Mouse (Mus musculus): ENCODE data around the gene Golga2. TPM values are rescaled to one million over a fixed set of nuclear protein-coding genes. Genes with fewer than 3 reads are reported as not detected.

Golga2 gene
- polyA plus RNA-seq, 1 experiment from 2014 or later: 21.5 TPM

DNA sequence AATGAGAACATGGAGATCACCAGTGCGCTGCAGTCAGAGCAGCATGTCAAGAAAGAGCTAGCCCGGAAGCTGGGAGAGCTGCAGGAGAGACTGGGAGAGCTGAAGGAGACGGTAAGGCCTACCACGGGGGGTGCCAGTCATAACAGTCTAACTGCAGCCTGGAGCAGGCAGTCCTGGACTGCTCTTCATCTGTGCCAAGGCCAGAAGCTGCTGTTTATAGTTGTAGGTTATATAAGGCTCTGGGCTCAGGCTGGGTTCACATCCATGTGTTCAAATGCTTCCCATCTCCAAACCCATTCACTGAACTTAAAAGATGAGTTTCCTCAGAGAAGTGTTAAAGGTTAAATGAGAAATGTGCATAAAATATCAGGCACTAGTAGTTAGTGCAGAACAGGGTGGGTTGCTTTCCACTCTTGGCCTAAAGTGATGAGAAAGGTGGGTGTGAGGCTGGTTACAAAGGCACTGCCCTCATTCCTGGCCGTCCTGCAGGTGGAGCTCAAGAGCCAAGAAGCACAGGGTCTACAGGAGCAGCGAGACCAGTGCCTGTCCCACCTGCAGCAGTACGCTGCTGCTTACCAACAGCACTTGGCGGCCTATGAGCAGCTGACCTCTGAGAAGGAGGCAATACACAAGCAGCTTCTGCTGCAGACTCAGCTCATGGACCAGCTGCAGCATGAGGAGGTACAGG lies 17.1 kb downstream of the Golga2 start:
- no peak overlapping the region for H3K4me3 ChIP-seq (ENCODE audit: low read length)
- H3K9ac ChIP-seq (ENCODE audit: low read depth, low read length): no peak overlapping the region
- H3K4me2 ChIP-seq (ENCODE audit: low read depth, low read length): no peak overlapping the region
- WGBS: 53% methylated on average over 8 of the region's 8 CpGs
- no peaks in the 10 kb centered on the region for H3K4me1 ChIP-seq (ENCODE audit: control insufficient read depth, insufficient read depth, low read length)
- ATAC-seq: peak; percentile 48; the same call in 1 of the 2 replicates
- no peaks in the 10 kb centered on the region for H3K27me3 ChIP-seq (replicated peaks; ENCODE audit: control insufficient read depth, insufficient read depth, low read length)
- H3K27ac ChIP-seq (ENCODE audit: low read length): no peak overlapping the region
- peaks cover 24% of the 10 kb centered on the region for H3K36me3 ChIP-seq (ENCODE audit: control insufficient read depth, insufficient read depth, low read length)
- no peaks in the 10 kb centered on the region for H3K9me3 ChIP-seq (ENCODE audit: control insufficient read depth, low read length)

DNA sequence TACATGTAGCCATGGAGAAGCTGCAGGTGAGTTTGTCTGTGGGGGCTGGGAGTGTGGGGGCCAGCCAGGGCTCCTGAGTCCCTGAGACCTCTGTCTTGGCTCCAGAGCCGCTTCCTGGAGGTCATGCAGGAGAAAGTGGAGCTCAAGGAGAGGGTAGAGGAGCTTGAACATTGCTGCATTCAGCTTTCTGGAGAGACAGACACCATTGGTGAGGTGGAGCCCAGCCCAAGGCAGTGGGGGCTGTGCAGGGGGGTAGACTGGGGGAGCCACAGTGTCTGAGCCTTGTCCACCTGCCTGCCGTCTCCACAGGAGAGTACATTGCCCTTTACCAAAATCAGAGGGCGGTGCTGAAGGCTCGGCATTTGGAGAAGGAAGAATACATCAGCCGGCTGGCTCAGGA lies 18.5 kb downstream of the Golga2 start:
- Histone ChIP-seq H3K9ac (ENCODE audit: low read depth, low read length) (no peak overlapping the region), H3K27me3 (replicated peaks; ENCODE audit: control insufficient read depth, insufficient read depth, low read length) (no peaks in the 10 kb centered on the region), H3K27ac (ENCODE audit: low read length) (no peak overlapping the region), H3K4me1 (ENCODE audit: control insufficient read depth, insufficient read depth, low read length) (no peaks in the 10 kb centered on the region), H3K36me3 (ENCODE audit: control insufficient read depth, insufficient read depth, low read length) (peaks cover 19% of the 10 kb centered on the region), H3K9me3 (ENCODE audit: control insufficient read depth, low read length) (no peaks in the 10 kb centered on the region), H3K4me3 (ENCODE audit: low read length) (no peak overlapping the region), H3K4me2 (ENCODE audit: low read depth, low read length) (no peak overlapping the region)
- 89% methylated on average over 5 of the region's 5 CpGs for WGBS
- ATAC-seq: no peak

DNA sequence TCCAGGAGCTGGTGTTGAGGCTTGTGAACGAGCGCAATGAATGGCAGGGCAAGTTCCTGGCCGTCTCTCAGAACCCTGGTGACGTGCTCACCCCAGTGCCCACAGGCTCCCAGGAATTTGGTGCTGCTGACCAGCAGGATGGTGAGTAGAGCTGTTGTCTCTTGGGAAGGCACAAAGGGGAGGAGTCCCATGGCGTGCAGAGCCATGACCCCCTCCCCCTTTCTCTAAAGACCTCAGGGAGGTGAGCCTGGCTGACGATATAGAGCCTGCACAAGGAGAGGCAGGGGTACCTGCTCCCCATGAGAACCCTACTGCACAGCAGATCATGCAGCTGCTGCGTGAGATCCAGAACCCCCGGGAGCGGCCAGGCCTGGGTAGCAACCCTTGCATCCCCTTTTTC lies 19.0 kb downstream of the Golga2 start:
- peaks cover 19% of the 10 kb centered on the region for H3K36me3 ChIP-seq (ENCODE audit: control insufficient read depth, insufficient read depth, low read length)
- no peaks in the 10 kb centered on the region for H3K27me3 ChIP-seq (replicated peaks; ENCODE audit: control insufficient read depth, insufficient read depth, low read length)
- no peak overlapping the region for H3K27ac ChIP-seq (ENCODE audit: low read length)
- 80% methylated on average over 9 of the region's 9 CpGs for WGBS
- H3K9me3 ChIP-seq (ENCODE audit: control insufficient read depth, low read length): no peaks in the 10 kb centered on the region
- peaks cover 4% of the 10 kb centered on the region; the same call in 1 of the 2 replicates for H3K4me1 ChIP-seq (ENCODE audit: control insufficient read depth, insufficient read depth, low read length)
- no peak for ATAC-seq
- no peak overlapping the region for H3K9ac ChIP-seq (ENCODE audit: low read depth, low read length)
- no peak overlapping the region for H3K4me2 ChIP-seq (ENCODE audit: low read depth, low read length)
- H3K4me3 ChIP-seq (ENCODE audit: low read length): no peak overlapping the region

DNA sequence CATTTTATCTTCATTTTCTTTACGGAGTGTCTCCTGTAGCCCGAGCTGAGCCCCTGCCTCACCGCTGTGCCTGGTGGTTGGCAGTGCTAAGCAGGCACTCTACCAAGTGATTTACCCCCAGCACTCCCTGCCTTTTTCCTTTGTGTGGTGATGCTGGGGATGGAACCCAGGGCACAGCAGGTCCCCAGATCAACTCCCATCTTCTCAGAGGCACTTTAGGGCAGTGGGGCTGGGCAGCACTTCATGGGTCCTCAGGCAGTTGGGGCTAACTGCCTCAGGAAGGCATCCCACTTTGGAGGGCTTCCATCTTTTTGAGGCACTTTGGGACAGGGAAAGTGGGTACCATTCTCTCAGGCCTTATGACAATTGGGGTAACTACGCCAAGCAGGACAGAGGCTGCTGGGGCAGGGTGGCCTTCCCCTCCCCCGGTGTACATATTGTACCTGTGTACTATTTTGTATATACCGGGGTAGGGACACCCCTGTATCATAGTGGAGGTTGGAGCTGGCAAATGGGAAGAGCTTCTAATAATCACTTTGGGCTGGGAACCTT lies 20.1 kb downstream of the Golga2 start:
- WGBS: 83% methylated on average over 6 of the region's 6 CpGs
- no peak for ATAC-seq
- H3K4me1 ChIP-seq (ENCODE audit: control insufficient read depth, insufficient read depth, low read length): peaks cover 14% of the 10 kb centered on the region

DNA sequence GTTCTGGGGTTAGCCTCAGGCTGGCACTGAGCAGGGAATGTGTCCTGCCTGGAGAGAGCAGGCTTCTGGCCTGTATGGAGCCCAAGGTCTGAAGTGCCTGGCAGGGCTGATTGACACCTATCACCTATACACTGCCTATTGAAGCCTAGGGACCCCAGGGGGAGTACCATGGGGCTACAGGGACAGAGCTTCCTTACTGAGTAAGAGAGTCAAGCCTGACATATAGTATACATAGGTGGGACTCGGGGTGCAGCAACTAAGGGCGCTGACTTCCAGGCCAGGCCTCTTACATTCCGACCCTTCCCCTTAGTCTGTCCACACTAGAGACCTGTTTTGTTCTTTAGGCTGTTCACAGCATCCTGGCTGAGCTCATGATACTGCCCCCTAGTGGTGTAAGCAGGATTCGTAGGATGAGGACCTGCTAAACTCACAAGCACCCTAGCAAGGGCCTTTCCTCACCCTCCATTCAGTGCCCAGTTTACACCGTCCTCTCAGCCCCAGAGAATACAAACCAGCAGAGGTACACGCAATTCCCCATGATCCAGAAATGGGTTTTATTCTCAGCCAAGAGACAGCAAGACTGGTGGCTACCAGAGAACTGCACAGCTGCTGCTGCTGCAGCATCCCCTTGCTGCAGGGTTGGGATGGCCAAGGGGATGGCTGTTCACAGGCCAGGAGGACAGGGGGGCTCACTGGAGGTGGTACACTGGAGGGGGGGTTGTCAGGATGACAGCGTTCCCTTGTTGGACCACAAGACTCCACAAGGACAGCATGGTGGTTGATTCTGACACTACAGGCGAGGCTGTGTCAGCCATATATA lies 21.0 kb downstream of the Golga2 start:
- Histone ChIP-seq H3K4me1 (ENCODE audit: control insufficient read depth, insufficient read depth, low read length) (peaks cover 16% of the 10 kb centered on the region), H3K36me3 (ENCODE audit: control insufficient read depth, insufficient read depth, low read length) (peaks cover 15% of the 10 kb centered on the region), H3K27ac (ENCODE audit: low read length) (no peak overlapping the region), H3K4me2 (ENCODE audit: low read depth, low read length) (no peak overlapping the region), H3K9ac (ENCODE audit: low read depth, low read length) (no peak overlapping the region), H3K9me3 (ENCODE audit: control insufficient read depth, low read length) (no peaks in the 10 kb centered on the region), H3K27me3 (replicated peaks; ENCODE audit: control insufficient read depth, insufficient read depth, low read length) (no peaks in the 10 kb centered on the region), H3K4me3 (ENCODE audit: low read length) (no peak overlapping the region)
- WGBS: 52% methylated on average over 8 of the region's 8 CpGs
- no peak for ATAC-seq

More for the DNA sequence above, 20.1 kb downstream of the Golga2 start:
- H3K36me3 ChIP-seq (ENCODE audit: control insufficient read depth, insufficient read depth, low read length): peaks cover 19% of the 10 kb centered on the region
- H3K9me3 ChIP-seq (ENCODE audit: control insufficient read depth, low read length): no peaks in the 10 kb centered on the region
- H3K4me3 ChIP-seq (ENCODE audit: low read length): no peak overlapping the region
- no peak overlapping the region for H3K4me2 ChIP-seq (ENCODE audit: low read depth, low read length)
- H3K27me3 ChIP-seq (replicated peaks; ENCODE audit: control insufficient read depth, insufficient read depth, low read length): no peaks in the 10 kb centered on the region
- H3K9ac ChIP-seq (ENCODE audit: low read depth, low read length): no peak overlapping the region
- H3K27ac ChIP-seq (ENCODE audit: low read length): no peak overlapping the region

DNA sequence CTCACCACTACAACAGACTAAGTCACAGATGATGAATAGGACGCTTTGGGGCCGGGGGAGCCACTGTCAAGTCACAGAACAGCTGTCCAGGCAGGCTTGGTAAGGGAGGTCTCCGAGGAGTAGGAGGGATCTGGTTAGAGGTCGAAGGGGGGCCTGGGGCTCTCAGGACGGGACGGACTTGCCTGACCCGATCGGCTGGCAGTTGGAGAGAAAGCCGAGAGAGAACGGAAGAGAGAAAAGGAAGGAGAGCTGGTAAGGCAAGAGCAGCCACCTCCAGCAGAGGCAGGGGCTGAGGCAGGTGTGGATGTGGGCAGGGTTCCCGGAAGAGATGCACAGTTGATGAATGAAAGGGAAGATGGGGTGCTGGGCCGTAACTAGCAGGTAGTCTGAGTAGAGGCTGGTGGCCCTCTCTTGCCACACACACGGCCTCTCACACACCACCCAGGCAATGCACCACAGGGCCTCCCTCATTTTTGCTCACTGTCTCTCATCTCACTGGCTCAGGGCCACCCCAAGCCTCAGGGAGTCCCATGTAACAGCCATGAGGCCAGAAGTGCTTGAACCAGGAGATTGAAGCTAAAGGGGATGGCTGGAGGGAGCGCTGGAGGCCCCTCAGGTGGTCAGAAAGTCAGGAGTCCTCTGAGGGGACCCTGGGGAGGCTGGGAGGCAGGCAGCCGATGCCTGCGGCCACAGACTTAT lies 21.8 kb downstream of the Golga2 start:
- peaks cover 16% of the 10 kb centered on the region for H3K4me1 ChIP-seq (ENCODE audit: control insufficient read depth, insufficient read depth, low read length)
- no peak overlapping the region for H3K4me2 ChIP-seq (ENCODE audit: low read depth, low read length)
- H3K27ac ChIP-seq (ENCODE audit: low read length): no peak overlapping the region
- peaks cover 8% of the 10 kb centered on the region for H3K36me3 ChIP-seq (ENCODE audit: control insufficient read depth, insufficient read depth, low read length)
- H3K9me3 ChIP-seq (ENCODE audit: control insufficient read depth, low read length): no peaks in the 10 kb centered on the region
- no peak for ATAC-seq
- no peak overlapping the region for H3K9ac ChIP-seq (ENCODE audit: low read depth, low read length)
- H3K27me3 ChIP-seq (replicated peaks; ENCODE audit: control insufficient read depth, insufficient read depth, low read length): no peaks in the 10 kb centered on the region
- WGBS: 90% methylated on average over 16 of the region's 16 CpGs
- no peak overlapping the region for H3K4me3 ChIP-seq (ENCODE audit: low read length)

DNA sequence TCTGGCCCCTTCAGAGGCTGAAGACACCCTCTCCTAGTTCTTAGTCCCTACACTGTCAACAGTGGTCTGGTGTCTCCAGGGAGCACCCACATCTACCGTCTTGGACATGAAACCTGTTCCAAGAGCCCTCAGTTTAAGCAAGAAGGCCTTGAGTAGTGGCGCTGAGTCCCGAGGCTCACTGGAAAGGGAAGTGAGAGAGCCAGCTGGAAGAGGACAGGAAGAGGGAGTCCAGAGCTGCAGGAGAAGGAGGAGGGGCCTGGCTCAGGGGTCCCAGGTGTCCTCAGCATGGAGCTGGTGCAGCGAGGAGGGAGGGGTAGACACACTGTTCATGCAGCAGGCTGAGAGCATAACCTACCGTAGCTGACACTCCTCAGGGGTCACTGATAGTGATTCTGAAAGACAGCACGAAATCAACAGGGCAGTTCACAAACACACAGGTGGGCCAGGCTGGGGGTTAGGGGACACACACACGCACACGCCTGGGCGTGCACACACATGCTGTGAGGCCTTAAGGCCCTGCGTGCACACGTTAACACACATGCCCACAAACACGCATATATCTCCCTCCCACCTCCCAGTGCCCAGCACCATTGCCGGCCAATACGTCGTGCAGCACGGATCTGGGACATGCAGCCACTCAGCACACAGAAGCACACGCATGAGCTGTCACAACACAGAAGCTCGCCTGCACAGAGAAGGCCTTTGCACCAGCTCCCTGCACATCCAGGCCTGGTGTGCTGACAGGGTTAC lies 23.1 kb downstream of the Golga2 start:
- H3K9ac ChIP-seq (ENCODE audit: low read depth, low read length): no peak overlapping the region
- no peaks in the 10 kb centered on the region for H3K27me3 ChIP-seq (replicated peaks; ENCODE audit: control insufficient read depth, insufficient read depth, low read length)
- no peak overlapping the region for H3K4me2 ChIP-seq (ENCODE audit: low read depth, low read length)
- 87% methylated on average over 18 of the region's 18 CpGs for WGBS
- H3K9me3 ChIP-seq (ENCODE audit: control insufficient read depth, low read length): no peaks in the 10 kb centered on the region
- H3K4me3 ChIP-seq (ENCODE audit: low read length): no peak overlapping the region
- H3K4me1 ChIP-seq (ENCODE audit: control insufficient read depth, insufficient read depth, low read length): peaks cover 16% of the 10 kb centered on the region
- peaks cover 6% of the 10 kb centered on the region for H3K36me3 ChIP-seq (ENCODE audit: control insufficient read depth, insufficient read depth, low read length)
- no peak overlapping the region for H3K27ac ChIP-seq (ENCODE audit: low read length)
- no peak for ATAC-seq

DNA sequence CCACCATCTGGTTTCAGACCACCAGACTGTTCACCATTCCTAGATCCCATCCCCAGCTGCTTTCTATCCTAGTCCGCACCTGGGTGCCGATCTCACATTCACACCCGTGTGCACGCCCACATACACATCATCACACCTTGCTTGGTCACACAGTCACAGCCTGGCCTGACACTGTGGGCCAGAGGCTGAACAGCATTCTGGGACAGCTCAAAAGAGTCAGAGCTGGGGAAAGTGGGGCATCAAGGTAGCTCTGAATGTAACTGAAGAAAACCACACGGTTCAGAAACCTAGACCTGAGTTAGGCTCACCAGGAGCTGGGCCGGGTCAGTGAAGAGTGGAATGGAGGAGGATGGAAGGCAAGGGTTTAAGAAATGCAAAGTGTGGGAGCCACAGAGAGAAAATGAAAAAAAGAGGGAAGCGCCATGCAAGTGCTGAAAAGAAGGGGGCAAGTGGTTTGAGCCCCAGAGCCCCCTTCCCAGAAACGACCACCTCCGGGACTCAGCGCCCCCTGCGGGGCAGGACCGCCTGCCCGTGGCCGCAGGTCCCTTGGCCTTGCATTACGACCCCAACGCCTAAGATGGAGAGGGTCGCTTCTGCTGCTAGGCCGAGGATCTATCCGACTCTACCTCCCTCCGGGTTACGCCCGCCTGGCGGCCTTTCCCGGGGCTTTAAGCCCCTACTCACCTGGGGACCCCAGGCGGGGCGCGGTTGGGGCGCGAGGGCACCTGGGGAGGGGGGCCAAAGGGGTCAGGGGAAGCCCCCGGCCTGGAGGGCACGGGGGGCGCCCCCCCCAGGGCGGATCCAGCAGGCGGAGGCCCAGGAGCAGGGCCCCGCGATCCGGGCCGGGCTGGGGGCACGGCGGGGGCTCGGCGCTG lies 24.5 kb downstream of the Golga2 start:
- peak; percentile 12 for ATAC-seq
- no peak overlapping the region for H3K27ac ChIP-seq (ENCODE audit: low read length)

More for the DNA sequence above, 24.5 kb downstream of the Golga2 start:
- Histone ChIP-seq H3K27me3 (replicated peaks; ENCODE audit: control insufficient read depth, insufficient read depth, low read length) (no peaks in the 10 kb centered on the region), H3K9me3 (ENCODE audit: control insufficient read depth, low read length) (no peaks in the 10 kb centered on the region), H3K4me1 (ENCODE audit: control insufficient read depth, insufficient read depth, low read length) (peaks cover 24% of the 10 kb centered on the region), H3K4me3 (ENCODE audit: low read length) (peak overlapping the region; percentile 69), H3K4me2 (ENCODE audit: low read depth, low read length) (peak overlapping the region; percentile 100), H3K9ac (ENCODE audit: low read depth, low read length) (peak overlapping the region; percentile 76), H3K36me3 (ENCODE audit: control insufficient read depth, insufficient read depth, low read length) (peaks cover 3% of the 10 kb centered on the region; the same call in 1 of the 2 replicates)
- WGBS: 10% methylated on average over 42 of the region's 42 CpGs

All from intestine, embryonic 16.5 days (tissue).